Mouse (Mus musculus) liver, embryonic 14 days (tissue): ENCODE results near the gene Gm4565. TPM values are rescaled to one million over a fixed set of nuclear protein-coding genes. Genes with fewer than 3 reads are reported as not detected.

Experiments
- polyA plus RNA-seq: library from polyadenylated mRNA; depleted of rRNA; stranded (reverse); fragments of >200 nt; gene quantifications from 2 replicates; pipeline ENCODE4 v1.2.3, GENCODE M21; 2012; rRNA removed

The Gm4565 gene
- polyA plus RNA-seq: not detected in 2 replicates

DNA sequence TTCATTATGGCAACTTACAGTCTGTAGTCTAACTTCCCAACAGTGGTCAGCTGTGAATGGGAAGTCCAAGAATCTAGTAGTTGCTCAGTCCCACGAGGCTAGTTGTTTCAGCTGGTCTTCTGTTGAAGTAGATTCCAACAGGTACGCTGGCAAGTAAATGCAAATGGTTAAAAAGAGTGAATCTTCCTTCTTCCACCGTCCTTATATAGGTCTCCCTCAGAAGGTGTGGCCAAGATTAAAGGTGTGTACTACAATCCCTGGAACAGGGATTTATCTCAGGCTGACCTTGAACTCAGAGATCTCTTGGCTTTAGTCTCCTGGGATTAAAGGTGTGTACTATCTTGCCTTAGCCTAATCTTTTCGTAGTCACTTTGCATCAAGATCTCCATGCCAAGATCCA, at the start of gene Gm4565:
Gm4565 (minus strand) TSS at position 101 of the 400 bp plus-strand sequence.

DNA sequence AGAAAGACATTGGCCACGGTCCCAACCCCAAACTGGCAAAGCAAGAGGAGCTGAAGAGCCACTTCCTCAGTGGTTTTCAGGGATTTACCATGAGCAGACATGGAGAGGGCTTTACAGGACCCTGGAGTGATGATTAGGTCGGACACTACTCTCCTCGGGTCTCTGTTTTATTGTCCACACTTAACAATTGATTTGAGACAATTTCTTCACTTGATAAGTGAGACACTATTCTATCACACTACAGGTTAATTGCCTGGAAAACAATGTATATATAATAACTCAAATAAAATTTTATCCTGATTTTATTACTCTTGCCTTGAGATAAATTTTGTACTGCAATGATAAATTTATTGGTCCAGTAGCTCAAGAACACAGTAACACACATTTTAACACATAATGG, 22.7 kb downstream of the Gm4565 start, which contains the start of gene Gm4201:
Gm4201 (minus strand) TSS at position 101 of the 400 bp plus-strand sequence.

DNA sequence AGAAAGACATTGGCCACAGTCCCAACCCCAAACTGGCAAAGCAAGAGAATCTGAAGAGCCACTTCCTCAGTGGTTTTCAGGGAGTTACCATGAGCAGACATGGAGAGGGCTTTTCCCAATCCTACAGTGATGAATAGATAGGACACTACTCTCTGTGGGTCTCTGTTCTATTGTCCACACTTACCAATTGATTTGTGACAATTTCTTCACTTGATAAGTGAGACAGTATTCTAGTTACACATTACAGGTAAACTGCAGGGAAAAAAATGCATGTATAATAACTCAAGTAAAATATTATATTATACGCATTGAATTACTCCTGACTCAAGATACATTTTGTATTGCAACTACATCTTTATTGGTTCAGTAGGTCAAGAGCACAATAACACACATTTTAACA, 53.1 kb downstream of the Gm4565 start, which contains the start of gene Gm8677:
Gm8677 (minus strand) TSS at position 101 of the 400 bp plus-strand sequence.

Other genes starting within 250 kb of the Gm4565 start
- gene Gm8660, start 217.1 kb downstream of the Gm4565 start, polyA plus RNA-seq: not detected in 2 replicates
- not detected in 2 replicates for gene Vmn1r148, start 174.5 kb downstream of the Gm4565 start, polyA plus RNA-seq
- gene Vmn1r149, start 149.9 kb downstream of the Gm4565 start, polyA plus RNA-seq: not detected in 2 replicates
- not detected in 2 replicates for gene Gm10665, start 124.1 kb downstream of the Gm4565 start, polyA plus RNA-seq
- gene Vmn1r151, start 88.4 kb downstream of the Gm4565 start, polyA plus RNA-seq: not detected in 2 replicates
- gene Vmn1r152, start 65.2 kb downstream of the Gm4565 start, polyA plus RNA-seq: not detected in 2 replicates
- not detected in 2 replicates for gene Gm8677, start 53.2 kb downstream of the Gm4565 start, polyA plus RNA-seq
- not detected in 2 replicates for gene Gm4201, start 22.8 kb downstream of the Gm4565 start, polyA plus RNA-seq
- gene Vmn1r155, start 69.9 kb upstream of the Gm4565 start, polyA plus RNA-seq: not detected in 2 replicates
- not detected in 2 replicates for gene Gm8693, start 104.2 kb upstream of the Gm4565 start, polyA plus RNA-seq
- not detected in 2 replicates for gene Gm4567, start 131.6 kb upstream of the Gm4565 start, polyA plus RNA-seq
- gene Vmn1r157, start 173.6 kb upstream of the Gm4565 start, polyA plus RNA-seq: not detected in 2 replicates
- not detected in 2 replicates for gene Vmn1r158, start 202.7 kb upstream of the Gm4565 start, polyA plus RNA-seq